Mouse (Mus musculus) heart, adult 10 weeks (tissue): ENCODE measurements around the gene Bckdk. TPM values are rescaled to one million over a fixed set of nuclear protein-coding genes. Genes with fewer than 3 reads are reported as not detected.

Experiments
- polyA plus RNA-seq: library from polyadenylated mRNA; stranded (reverse); fragments of 350-450 nt; fragmentation: Illumina TruSeq; extraction: RNeasy Lipid Tissue Mini Kit (QIAGEN cat#74804); gene quantifications from one replicate; pipeline ENCODE4 v1.2.3, GENCODE M21; 2014; ENCODE audit warnings: low read depth, low replicate concordance

Gene Bckdk
- polyA plus RNA-seq: 90.4 TPM

DNA sequence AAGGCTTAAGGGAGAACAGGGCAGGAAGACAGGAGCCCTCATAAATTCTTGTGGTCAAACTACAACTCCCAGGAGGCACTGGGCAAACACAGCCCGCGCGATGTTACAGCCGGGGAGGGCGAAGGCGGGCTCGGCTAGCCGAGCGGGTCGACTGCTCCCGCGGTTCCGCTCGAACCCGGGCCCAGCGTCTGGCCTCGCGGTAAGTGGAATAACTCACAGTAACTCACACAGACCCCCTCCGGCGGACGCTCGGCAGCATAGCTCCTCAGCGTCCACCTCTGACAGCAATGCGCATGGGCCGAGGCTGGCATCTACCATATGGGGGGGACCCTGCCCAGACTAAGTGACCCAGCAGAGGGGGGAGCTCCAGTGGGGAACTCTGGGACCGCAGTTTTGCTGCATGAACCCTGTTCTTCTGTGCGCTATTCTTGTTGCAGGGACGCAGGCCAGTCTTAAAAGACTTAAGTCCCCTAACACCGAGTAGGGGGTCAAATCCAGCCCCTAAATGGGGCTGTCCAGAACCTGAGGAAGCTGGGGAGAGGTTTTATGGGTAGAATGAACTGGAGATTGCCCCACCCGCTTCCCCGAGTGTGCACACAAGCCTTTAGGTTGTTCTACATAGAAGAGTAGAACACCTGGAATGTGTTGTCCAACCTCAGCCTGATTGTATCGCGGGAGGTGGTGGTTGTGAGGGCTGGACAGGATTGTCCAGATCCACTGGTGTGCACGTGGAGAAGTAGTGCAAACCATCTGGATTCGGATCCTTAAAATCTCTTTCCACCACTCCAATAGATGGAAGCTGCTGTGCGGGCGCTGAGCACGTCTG, at the start of gene Bckdk:
Bckdk (plus strand) TSS at position 112 of the 826 bp plus-strand sequence.

DNA sequence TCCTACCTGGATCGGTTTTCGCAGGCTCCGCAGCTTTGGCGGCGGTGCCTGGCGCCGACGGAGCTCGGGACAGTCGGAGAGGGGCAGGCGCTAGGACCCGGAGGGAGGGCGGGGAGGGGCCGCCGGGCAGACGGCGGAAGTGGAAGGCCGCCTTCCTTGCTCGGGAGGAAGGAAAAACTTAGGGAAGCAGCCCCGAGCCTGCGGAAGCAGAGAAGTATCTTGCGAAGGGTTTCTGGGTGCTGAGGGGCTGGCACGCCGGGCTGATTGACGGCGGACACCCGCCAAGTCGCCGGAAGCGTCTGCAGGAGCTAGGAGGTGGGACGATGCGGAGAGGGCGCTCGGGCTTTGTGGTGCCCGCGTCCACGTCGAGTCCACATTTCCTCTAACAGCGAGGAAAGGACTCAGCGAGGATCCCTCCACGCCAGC, 27.8 kb upstream of the Bckdk start, which contains the start of gene Zfp646:
Zfp646 (plus strand) TSS at position 181 of the 426 bp plus-strand sequence.

DNA sequence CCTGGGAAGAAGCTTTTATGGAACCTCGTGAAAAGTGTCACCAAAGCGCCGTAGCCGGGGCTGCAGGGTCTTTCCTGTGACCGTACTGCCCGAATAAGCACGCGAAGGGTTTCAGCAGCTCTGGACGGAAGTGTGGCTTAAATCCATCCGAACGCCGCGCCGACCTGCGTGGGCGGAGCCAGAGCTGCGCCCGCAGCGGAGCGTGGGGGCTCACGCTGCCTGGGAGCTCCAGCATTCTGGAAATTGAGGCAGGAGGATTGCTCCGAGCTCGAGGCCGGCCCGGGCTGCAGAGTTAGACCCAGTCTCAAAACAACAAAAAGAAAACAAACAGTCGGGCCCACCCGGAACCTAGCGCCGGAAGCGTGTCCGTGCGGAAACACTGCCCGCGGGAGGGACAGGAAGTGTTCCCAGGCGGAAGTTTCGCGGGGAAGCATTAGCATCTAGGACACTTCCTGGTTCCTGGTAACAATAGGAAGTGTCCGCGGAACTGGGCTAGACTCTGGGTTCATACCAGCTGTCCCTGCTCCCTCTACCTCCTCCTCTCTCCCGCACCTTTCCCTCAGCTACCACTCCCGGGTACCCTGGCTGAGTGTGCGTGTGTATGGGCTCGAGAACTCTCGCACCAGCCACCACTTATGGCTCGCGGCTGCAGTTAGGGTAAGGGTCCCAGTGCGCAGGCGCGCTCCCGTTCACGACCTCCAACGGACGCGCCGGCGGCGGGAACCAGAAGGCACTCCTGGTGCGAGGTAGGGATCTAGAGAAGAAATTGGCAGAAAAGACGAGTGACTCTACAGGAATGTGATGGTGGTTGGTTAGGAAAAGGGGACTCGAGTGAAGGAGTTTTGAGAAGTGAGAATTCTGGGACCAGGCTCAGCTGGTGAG, 27.2 kb upstream of the Bckdk start, which contains the start of gene Zfp668:
Zfp668 (minus strand) TSS at position 362 of the 882 bp plus-strand sequence.

DNA sequence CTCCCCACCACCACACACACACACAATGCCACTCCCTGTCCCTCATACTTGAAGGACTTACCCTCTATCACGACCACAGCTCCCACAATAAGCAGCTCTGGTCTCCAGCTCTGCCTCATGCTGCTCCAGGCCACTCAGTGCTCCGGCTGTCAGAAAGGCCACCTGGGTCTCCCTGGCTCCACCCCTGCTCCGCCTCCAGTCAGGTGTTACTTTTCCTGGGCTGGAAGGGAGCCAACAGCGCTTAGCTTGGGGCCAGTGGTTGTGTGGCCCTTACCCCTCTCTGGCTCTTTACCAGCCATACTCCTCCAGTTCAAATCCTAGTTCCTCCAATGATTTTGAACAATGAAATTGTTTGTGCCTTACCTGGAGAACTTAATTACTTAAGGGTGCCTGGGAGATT, 13.1 kb upstream of the Bckdk start, which contains the start of gene Prss53:
Prss53 (minus strand) TSS at position 173 of the 400 bp plus-strand sequence.

DNA sequence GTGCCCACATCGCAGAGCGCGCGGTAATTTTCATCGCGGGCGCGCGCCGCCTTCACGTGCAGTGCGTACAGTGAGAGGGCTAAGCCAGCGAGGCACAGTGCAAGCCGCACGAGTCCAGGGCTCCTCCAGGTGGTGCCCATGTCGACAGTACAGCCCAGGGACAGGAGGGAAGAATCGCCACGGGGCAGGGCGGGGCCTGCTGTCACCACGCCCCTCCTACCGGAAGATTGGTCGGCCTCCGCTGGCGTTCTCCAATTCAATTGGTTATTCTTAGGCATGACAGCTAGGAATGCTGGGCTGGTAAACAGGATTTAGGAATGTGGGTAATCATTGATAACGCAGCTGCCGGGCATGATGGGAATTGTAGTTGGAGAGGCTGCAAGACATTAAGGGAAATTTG, 8.4 kb upstream of the Bckdk start, which contains the start of the genes Gm21974 and Vkorc1:
Gm21974 (minus strand) TSS at position 13 of the 400 bp plus-strand sequence.
Vkorc1 (minus strand) TSS at position 176 of the 400 bp plus-strand sequence.

DNA sequence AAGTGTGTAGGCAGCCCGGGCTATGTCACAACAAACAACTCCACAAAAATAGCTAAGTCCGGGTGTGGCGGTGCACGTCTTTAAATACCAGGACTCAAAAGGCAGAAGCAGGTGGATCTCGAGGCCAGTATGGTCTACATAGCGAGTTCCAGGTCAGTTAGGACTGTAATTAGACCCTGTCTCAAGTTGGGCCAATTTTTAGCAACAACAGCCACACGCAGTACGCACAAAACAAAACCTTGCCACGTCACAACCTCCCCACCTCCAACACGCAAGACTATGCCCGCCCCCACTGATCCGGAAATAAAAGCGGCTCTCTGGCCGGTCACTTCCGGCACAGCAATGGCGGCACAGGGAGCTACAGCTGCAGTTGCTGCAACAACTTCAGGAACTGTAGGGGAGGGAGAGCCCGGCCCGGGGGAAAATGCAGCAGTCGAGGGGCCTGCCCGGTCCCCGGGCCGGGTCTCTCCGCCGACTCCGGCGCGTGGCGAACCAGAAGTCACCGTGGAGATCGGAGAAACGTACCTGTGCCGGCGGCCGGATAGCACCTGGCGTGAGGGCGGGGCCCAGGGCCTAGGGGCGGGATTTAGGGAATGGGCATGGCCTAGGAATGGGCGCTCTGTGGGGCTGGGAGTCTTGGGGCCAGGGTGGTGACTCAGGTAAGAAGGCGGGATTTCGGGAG, 8.4 kb downstream of the Bckdk start, which contains the start of gene Kat8:
Kat8 (plus strand) TSS at position 327 of the 682 bp plus-strand sequence.

DNA sequence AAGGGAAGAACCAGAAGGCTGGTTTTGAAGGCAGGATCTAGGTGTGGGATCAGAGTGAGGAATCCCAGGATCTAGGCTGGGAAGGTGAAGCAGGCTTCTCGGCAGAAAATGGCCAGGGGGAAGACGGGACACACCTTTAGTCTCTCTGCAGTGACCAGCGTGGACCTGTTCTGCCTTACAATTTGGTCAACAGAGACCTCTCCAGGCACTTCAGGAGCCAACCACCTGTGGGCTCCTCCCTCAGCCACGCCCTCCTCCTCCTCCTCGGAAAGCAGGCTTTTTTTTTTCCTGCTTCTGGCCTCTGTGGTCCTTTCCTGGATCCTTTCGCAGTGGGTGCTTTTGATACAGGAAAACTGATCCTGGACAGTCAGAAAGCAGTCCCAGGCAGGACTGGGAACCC, 26.0 kb downstream of the Bckdk start, which contains the start of gene Prss8:
Prss8 (minus strand) TSS at position 182 of the 400 bp plus-strand sequence.

DNA sequence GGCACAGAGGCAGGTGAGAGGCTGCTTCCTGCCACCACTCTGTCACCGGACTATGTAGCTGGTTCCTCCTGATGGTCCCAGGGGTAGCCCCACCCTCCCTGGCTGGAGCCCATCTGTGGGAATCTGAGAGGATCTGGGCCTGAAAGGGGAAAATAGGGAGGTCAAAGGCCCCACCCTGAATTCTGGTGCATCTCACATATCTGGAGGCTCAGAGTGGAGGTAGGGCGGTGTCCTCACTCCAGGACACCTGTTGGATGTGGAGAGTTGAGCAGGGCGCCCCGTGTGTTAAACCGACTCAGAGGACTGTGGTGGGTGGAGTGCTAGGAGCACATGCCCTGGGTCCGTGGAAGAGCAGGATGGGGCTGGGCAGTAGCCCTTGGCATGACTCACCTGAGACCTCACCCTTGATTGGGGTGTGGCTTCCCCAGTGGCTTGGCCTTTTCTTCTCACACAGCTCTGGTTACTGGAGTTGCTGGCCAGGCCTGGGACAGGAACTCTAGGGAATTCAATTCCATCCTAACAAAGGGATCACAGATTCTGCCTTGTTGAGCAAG, 42.7 kb downstream of the Bckdk start, which contains the start of gene Prss36:
Prss36 (minus strand) TSS at position 256 of the 554 bp plus-strand sequence.

Other genes with a start within 250 kb of the Bckdk start
- gene Bcl7c, start 195.1 kb upstream of the Bckdk start, polyA plus RNA-seq: 20.2 TPM
- gene Ctf1, start 191.3 kb upstream of the Bckdk start, polyA plus RNA-seq: 10.0 TPM
- gene Ctf2, start 171.9 kb upstream of the Bckdk start, polyA plus RNA-seq: not detected
- gene Fbxl19, start 159.5 kb upstream of the Bckdk start, polyA plus RNA-seq: 3.5 TPM
- gene Orai3, start 134.3 kb upstream of the Bckdk start, polyA plus RNA-seq: 27.5 TPM
- gene Setd1a, start 127.4 kb upstream of the Bckdk start, polyA plus RNA-seq: 13.0 TPM
- not detected for gene Gm49388, start 118.5 kb upstream of the Bckdk start, polyA plus RNA-seq
- gene Hsd3b7, start 103.5 kb upstream of the Bckdk start, polyA plus RNA-seq: 31.7 TPM
- gene Stx4a, start 79.8 kb upstream of the Bckdk start, polyA plus RNA-seq: 107 TPM
- 1.1 TPM for gene Stx1b, start 79.5 kb upstream of the Bckdk start, polyA plus RNA-seq
- 12.2 TPM for gene Zfp646, start 27.9 kb upstream of the Bckdk start, polyA plus RNA-seq
- 3.6 TPM for gene Zfp668, start 27.3 kb upstream of the Bckdk start, polyA plus RNA-seq
- gene Prss53, start 13.1 kb upstream of the Bckdk start, polyA plus RNA-seq: 2.9 TPM
- gene Gm21974, start 8.6 kb upstream of the Bckdk start, polyA plus RNA-seq: not detected
- 36.8 TPM for gene Vkorc1, start 8.5 kb upstream of the Bckdk start, polyA plus RNA-seq
- 23.7 TPM for gene Kat8, start 8.4 kb downstream of the Bckdk start, polyA plus RNA-seq
- gene Prss8, start 26.0 kb downstream of the Bckdk start, polyA plus RNA-seq: not detected
- 16.2 TPM for gene Prss36, start 42.6 kb downstream of the Bckdk start, polyA plus RNA-seq
- 387 TPM for gene Fus, start 63.4 kb downstream of the Bckdk start, polyA plus RNA-seq
- gene Pycard, start 89.8 kb downstream of the Bckdk start, polyA plus RNA-seq: 15.1 TPM
- gene Trim72, start 99.9 kb downstream of the Bckdk start, polyA plus RNA-seq: 255 TPM
- 2.3 TPM for gene Itgam, start 158.6 kb downstream of the Bckdk start, polyA plus RNA-seq
- not detected for gene Gm49368, start 158.6 kb downstream of the Bckdk start, polyA plus RNA-seq
- 0.13 TPM for gene Itgax, start 225.5 kb downstream of the Bckdk start, polyA plus RNA-seq